Mouse (Mus musculus) brain, embryonic 18.5 days (tissue): Measurements from ENCODE around the gene Plekhf1.

ENCODE experiments used
- DNase-seq: peaks from one replicate; pipeline ENCODE4 v3.0.0-alpha.2; 2012; ENCODE audit warnings: low read depth, low spot score

The Plekhf1 gene

DNA sequence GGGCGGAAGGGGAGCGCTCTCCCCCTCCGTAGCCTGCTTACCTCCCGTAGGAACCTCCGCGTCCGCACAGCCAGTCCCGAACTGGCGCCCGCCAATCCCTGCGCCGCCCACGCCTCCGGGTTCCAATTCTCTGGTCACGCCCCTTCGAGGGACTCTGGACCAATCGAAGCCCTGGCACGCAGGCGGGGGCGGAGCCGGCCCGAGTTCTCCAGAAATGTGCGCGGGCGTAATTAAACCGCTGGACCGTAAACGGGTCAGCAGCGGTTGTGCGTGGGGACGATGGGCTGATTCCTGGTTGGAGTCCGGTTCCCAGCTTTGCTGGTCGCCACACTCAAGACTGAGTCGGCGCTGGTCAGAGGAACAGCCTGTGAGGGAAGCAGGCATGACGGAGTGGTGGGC lies at the start of gene Plekhf1:
Gene Plekhf1, minus strand, starts transcription at position 117 of the 399 bp plus-strand sequence.
- DNase-seq = peak; percentile 10

DNA sequence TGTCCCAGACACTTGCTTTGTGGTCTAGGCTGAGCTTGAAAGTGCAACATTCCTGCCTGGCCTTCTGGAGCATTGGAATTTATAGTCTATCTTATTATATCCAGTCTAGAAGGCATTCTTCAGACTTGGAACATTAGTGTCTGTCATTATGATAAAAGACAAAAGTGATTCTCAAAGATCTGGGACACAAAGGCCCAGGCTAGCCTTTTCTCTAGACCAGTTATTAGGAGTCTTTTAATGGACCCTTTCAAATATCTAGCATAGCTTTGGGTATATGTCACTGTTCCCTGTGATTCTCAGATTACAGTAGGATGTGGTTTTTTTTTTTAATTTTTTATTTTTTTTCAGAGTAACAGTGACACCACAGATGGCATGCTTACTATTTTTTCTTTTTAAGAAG lies 44.7 kb upstream of the Plekhf1 start:
- DNase-seq = no peak

DNA sequence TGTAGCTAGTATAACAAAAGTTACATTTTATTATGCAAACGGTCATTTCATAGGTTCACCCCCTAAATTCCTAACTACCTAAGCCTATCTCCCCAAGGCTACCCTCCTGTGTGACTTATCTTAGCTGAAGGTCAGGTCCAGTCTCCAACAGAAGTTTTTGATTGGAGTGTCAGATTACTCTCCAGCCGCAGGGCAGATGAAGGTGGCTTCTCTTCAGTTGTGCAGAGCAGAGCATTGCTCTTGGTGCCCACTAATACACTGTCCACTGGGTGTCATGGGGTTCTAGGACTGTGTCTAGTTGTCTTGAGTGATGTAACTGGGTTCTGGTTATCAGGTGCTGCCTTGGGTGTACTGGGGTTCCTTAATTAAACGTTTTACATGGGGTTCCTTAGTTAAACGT lies 44.0 kb upstream of the Plekhf1 start:
- no peak for DNase-seq

DNA sequence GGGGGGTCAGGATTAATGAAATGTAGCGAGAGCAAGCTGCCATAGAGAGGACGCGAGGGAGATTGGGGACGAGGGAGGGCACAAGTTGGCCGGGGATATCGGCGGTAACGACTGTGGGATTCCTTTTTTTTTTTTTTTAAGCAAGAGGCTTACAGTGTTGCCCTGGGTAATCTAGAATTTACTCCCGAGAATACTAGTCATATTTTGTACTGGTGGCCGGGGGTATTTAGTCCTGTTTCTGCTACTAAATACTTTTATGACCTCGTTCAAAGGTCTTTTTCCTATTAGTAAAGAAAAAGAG lies 43.6 kb upstream of the Plekhf1 start:
- DNase-seq = no peak

DNA sequence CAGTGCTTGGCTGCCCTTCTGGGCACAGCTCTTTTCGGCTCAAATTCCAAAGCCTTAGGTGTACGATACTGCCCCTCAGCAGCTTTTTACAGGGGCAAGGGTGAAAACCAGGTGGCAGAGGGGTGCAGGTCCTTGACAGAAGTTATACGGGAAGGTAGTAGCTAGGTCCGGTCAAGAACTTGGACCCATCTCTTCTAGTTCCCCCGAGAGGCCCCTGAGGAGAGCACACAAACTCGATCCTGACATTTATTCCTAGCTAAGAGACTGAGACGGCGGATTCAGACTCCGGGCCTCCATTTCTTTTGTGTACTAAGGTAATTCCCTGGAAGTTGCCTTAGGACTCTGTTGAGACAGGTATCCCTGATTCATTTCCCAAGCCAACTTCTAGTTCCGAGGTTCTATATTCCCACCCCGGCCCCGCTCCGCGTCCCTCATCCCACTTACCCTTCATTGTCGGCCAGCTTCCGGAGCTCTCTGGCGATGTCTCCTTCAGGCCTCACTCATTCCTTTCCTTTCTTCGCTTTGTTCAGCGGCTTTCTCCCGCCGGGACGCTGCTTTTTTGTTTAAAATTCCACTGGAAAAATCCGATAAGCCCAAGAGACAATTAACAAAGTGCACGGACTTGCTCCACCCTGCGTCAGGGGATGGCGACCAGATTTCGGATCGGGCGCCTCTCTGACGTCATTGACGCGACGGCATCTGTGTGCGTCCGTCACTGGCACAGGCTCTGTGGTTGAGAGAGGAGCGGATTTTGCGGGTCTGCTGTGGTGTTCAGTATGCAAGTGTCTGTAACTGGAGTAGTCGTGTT lies 43.1 kb upstream of the Plekhf1 start, which contains the start of gene Pop4:
Gene Pop4, minus strand, starts transcription at position 721 of the 808 bp plus-strand sequence.
- DNase-seq = peak; percentile 82

DNA sequence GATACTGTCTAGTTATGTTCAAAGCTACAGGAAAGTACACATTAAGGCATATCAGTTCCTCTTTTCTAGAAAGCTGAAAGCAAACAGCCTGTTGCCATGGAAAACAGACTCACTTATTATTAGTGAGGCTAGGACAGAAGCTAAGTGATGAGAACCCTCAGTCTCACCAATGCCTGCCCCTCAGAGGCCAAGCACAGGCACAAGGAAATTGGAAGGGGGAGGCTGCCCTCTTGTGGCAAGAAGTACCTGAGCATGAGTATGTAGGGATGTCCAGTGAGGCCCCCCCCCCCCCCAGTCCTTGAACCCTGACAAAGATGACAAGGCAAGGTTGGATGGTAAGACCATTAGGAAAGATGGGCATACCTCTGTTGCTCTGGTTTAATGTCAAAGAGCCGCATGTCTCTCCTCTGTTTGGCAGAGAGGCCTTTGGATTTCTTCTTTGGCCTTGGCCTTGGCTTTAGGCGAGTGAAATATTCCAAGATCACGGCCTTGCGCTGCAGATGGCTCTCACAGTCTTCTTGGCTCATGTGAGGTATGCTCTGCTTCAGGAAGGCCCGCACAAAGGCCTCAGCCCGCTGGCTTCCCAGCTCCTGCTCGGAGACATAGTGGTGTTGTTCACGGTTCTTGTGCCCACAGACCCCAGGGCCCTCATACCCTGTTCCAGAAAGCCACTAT lies 39.3 kb upstream of the Plekhf1 start:
- DNase-seq = no peak

DNA sequence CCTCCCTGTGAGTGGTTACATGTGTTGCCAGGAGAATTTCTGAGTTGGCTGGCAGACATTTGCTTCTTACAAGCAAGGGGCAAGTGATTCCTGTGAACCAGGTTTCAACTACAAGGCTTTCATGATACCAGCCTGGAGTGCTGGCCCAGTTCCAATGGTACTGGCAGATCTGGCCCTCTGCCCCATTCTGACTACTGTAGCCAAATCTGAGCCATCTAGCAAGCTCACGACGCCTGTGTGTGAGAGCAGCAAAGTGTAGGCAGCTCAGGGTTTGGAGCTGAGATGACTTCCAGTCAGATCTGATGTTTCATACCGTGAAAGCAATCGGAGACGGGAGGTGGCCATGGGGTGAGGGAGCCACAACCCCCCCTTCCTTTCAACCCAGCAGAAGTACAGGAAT lies 34.6 kb upstream of the Plekhf1 start:
- no peak for DNase-seq

DNA sequence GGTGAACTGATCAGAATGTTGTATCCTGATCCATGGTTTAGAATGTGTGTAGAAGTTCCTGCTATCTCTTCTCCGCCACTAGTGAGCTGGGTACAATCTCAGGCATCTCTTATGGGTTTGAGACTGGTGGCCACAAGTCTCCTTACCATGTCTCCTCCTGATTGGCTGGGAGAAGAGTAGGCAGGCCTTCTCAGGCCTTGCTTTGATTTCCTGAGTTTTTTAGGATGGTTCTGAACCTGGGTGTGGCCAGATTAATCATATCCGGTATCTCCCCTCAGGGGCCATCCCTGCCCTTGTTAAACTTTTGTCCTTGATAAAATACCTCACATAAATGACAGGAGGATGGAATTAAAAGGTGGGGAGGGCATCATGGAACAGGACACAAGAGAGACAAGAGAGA lies 31.8 kb upstream of the Plekhf1 start:
- DNase-seq = no peak

DNA sequence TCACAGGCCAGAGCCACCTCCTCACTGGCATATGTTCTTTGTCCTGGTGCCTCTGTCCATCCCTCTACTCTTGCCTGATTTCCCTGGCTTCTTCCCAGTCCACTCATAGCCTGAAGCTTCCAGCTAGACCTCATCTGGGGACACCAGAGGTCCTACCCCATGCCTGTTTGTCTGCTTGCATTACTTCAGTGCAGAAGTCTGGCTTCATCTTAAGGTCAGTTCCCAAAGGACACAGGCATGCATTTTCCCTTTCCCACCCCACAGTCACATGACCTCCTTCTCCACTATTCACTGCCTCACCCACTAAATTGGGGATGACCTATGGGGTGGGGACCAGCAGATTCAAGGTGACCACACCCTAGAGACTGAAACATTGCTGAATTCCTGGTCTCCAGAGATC lies 25.6 kb upstream of the Plekhf1 start:
- DNase-seq = no peak

DNA sequence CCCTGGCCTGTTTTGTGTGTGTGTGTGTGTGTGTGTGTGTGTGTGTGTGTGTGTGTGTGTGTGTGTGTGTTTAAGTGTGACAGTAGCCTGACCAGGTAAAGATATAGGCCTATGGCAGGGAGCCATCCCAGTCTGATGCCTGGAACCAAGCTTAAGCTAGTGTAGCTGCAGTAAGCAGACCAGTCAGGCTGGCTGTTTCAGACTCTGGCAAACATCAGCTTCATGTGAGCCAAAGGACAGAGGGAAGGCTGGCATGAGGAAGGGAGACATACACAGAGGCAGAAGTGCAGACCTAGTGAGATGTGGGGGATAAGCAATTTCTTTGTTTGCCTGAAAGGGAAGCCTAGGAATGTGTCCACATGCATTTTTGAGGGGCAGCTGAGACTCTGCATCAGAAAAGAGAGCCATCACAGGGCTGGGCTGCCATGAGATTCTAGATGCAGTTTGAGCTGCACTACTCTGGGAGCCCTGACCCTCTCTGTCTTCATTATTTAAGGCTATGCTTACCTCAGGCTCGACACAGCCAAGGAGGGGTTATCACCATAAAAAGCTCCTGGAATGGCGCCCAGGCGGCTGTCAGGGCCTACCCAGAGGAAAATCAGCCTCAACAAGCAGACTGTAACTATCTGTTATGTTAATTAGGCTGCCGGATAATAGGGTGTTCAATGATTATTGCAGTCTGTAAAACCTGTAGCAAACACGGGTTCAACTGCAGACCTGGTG lies 23.8 kb upstream of the Plekhf1 start:
- no peak for DNase-seq

DNA sequence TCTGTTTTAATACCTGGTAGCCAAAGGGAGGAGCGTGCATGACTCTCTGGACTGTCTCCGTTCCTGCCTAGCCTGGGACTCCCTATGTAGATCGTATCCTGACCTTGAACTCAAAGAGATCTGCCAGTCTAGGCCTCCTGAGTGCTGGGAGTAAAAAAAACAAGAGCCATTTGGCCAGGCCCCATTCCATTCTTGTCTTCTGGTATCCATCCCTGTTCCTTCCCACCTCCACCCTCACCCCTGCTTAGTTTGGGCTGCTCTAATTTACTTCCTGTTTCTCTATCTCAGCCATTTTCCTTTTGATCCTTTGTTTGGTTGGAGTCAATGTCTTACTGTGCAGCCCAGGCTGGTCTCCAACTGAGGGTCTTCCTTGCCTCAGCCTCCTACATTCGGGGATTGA lies 14.6 kb upstream of the Plekhf1 start:
- DNase-seq = no peak

DNA sequence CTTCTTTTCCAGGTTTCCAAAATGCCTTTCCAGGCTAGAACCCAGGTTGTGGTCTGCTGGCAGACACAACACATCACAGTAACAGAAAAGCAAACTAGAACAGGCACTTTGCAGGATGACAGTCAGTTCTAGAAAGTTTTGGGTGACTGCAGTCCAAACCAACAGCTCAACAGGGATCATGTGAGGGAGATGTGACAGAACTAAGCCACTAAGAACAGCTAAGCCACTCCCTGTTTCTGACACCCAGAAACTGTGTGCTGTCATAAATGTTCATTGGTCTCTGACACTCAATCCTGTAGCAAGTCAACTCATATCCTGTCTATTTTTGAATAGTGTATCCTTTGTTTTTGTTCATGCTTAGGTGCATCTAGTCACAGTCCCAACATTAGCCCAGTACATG lies 9.3 kb upstream of the Plekhf1 start:
- no peak for DNase-seq

DNA sequence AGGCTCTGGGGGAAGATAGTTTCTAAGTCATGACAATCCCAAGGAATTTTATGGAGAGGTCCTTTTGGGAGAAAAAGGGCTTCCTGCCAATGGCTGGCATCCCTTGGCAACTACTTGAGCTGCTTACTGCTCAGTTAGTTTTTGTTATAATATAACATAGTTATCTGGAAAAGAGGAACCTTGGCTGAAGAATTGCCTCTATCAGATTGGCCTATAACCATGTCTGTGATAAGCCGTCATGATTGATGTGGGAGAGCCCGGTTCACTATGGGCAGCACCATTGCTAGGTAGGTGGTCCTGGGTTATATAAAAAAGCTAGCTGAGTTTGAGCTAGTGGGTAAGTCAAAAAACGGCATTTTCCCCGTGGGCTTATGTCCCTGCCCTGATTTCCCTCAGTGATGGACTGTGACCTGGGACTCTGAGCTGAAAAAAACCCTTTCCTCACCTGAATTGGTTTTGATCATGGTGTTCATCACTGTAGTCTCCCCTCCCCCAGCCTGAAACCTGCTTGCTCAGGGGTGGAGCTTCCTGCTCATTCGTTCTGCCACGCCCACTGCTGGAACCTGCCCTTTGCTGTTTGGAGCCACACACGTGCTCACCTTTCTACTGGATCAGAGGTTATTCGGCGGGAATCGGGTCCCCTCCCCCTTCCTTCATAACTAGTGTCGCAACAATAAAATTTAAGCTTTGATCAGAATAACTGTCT lies 8.7 kb upstream of the Plekhf1 start:
- DNase-seq = no peak

DNA sequence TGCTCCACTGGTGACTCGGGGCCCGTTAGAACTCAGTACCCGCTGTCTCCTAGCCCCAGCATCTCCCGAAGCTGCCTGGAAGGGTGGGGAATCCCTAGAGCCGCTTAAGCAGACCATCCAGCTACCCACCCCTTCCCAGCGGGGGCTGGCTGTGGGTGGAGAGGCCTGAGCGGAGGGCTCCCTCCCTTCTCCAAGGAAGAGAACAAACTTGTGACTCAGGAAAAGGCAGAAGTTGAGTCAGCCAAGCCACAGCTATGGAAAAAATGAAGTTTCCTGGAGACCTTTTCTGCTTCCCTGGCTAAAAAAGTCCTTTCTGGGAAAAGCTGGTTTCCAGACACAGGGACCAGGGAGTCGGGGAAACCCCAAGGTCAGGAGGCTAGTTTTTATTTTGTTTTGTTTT lies 2.5 kb upstream of the Plekhf1 start:
- no peak for DNase-seq

DNA sequence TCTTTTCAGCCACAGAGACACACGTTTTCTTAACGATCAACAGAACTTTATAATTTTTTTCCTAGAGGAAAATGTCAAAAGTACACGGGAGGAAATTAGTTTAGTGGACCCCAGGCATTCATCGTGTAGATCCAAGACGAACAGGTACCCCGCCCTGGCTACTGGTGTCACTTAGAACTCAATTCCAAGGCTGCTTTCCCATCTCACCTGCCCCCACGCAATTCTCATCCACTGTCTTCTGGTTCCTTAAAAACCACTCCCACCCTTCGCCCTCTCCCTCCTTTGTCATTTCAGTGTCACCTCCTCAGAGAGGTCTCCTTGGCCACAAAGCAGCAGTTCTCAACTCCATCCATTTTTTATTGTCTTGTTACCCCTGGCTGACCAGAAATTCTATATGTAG lies 513 bp upstream of the Plekhf1 start:
- no peak for DNase-seq

DNA sequence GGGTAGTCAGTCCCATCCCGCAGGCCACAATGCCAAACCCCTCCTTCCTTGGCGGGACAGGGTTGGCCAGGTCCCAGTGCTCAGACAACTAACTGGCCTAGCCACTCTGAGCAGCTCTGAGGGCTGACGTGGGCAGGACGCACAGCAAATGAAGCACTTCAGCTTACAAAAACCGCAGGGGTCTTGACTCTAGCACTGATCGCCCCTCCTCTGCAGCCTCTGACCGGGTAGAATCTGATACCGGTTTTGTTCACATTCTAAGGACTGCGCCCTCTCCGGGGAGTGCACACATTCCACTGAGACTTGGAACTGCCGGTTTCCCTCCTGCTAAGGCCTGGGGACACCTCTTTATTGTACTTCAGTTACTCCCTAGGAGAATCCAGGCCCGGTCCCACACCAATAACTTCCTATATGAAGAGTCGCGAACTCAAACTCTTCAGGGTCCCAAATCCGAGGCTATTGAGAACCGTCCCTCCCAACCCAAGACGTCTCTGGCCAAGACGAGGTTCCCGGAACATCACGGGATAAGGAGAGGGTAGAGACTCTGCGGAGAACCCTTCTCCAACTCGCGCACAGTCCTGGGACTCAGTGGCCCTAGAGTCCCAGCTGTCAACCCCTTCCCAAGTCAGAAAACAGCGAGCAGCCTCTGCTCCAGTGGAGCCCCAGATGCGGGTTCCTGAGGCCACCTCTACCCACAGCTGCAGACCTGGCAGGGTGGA lies 476 bp downstream of the Plekhf1 start:
- DNase-seq = no peak

DNA sequence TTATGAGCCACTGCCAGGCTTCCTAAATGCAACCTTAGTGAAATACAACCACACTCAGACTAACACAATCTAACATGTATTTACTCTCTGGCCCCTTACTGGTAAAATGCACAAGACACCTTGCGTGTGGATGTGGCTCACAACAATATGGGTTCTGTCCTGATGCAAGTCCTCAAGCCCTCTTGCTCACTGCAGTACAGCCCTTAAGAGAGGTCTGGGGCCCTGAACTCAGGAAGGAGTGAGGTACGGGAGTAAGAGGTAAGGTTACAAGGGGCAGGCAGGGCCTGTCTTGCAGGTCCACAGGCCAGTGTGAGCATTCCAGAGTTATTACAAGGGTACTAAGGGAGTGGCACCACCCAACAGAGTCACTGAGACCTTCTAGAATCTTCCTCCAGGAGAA lies 1.6 kb downstream of the Plekhf1 start:
- no peak for DNase-seq

DNA sequence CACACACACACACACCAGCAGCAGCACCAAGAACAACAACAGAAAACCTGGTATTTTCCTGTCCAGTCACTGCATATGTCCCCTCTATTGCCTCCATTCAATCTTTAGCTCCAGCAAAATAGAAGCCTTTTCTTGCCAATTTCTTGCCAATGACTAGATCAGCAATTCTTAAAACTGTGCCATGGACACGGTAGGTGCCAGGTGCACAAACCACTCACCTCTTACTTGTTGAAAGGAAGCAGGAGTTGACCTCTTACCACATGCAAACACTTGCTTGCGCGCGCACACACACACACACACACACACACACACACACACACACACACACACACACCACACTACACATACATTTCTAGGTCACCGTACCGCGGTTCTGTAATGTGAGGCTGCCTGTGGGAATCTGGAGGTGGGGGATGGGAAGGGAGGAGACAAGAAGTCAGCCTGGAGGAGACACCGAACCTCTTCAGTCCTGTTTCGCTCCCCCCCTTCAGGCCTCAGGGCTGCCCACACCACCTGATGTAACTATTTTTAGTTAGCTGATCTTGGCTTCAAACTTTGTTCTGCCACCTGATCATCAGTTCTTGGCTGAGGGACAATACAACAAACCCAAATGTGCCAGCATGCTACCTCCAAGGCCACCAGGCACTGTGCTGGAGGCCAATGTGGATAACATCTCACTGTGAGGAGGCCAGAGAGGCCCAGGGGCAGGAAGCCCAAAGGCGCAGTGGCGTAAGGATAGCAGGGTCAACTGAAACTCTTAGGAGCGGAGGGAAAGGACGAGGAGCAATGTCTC lies 3.0 kb downstream of the Plekhf1 start:
- no peak for DNase-seq

DNA sequence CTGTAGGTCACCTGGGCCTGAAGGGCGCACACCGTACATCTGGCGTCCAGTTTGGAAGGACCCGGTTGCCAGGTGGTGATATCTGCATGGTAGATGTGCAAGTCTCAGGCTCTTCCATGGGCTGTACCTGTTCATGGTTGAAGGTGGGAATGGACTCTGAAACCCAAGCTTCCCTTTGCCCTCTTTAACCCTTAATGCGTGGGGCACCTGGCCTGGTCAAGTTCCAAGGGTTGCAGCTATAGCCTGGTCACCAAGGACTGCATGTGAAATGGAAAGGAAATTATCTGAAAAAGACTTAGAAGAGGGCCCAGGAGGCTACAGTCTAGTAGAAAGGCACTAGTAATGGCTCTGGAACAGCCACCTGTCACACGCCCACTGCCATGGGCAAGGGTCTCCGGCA lies 7.0 kb downstream of the Plekhf1 start:
- DNase-seq = no peak

DNA sequence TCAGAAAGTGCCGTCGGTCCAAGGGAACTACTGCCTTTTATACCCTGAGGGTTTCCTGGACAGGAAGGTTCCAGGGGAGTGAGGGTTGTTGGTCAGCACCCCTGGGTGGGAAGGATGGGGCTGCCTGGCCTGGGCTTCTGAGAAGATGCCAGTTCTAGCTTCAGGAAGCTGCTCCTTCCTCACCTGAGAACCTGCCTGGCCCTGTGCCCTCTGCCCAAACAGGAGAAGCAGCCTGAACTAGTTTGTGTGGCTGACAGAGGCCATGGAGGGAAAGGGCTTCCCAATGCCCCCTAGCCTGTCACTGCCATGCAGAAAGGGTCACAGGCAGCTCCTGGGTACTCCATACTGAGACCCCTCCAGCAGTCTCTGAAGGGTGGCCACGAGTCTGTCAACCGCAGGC lies 8.3 kb downstream of the Plekhf1 start:
- DNase-seq = no peak
